Mouse (Mus musculus) layer of hippocampus, postnatal 25 days (tissue): ENCODE measurements around the gene Dennd2c. TPM values are rescaled to one million over a fixed set of nuclear protein-coding genes. Genes with fewer than 3 reads are reported as not detected.
"Not testable (repeated sequence)": the region's sequence is repeated elsewhere in the genome, so short reads cannot be mapped to it uniquely, and the experiment has no call there.

Experiments
- DNase-seq, 2 experiments: peaks; one replicate each; pipeline ENCODE4 v3.0.0; 2022; ENCODE audit warnings: mixed read lengths in 2 of 2, low spot score in 1 of 2; ENCODE audit errors: extremely low spot score in 1 of 2
- total RNA-seq, 2 experiments: library from RNA; stranded (reverse); gene quantifications; 2 replicates each; pipeline ENCODE4 v1.2.3; 2021

Dennd2c gene
- total RNA-seq, 2 experiments from 2014 or later: 0.30 to 0.73 TPM

DNA sequence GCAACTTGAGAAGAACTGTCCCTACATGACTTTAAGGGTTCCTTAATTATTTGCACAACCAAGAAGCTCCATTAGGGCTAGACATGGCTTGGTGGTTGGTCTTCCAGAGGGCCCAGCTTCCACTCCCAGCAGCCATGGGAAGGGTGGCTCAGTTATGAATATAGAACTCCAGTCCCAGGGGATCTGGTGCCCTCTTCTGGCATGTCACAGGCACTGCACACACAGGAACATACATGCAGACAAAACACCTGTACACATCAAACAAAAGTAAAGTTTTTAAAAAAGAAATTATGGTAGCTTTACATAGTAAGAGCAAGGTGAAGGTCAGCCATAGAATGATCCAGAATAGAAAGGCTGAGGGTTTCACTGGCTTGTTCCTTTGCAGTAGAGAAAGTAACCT is 51.4 kb downstream of the Dennd2c start:
- DNase-seq: no peak

DNA sequence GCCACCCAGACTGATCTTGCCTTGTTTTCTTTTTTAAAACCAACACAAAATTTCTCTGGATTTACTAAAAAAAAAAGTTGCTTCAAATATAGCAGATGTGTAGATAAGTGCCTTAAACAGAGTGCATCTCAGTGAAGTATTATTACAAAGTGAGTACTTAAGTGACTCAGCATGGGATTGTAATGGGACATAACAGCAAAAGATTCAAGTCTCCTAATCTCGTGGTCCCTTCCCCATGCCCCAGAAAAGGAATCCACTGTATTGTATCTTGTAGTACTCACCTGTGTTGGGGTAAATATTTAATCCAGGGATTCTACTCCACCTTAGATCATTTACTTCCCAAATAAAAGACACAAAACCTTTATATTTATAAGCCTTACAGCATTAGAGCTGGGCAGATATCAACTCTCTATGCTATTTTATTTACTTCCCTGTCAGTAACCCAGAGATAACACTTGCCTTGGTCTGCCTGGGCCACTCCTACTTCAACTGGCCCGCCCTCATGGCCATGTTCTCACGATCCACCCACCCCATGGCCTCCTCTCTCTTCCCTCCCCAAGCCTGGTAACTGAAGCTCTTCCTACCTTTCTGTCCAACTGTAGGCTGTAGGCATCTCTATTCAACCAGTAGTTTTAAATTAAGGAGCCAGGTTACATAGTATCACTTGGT is 57.0 kb downstream of the Dennd2c start:
- DNase-seq: no peak

GRCm38 (mm10) chr3:103169771-103170170 is 67.4 kb downstream of the Dennd2c start:
- DNase-seq: peak; percentile 43 to 91

DNA sequence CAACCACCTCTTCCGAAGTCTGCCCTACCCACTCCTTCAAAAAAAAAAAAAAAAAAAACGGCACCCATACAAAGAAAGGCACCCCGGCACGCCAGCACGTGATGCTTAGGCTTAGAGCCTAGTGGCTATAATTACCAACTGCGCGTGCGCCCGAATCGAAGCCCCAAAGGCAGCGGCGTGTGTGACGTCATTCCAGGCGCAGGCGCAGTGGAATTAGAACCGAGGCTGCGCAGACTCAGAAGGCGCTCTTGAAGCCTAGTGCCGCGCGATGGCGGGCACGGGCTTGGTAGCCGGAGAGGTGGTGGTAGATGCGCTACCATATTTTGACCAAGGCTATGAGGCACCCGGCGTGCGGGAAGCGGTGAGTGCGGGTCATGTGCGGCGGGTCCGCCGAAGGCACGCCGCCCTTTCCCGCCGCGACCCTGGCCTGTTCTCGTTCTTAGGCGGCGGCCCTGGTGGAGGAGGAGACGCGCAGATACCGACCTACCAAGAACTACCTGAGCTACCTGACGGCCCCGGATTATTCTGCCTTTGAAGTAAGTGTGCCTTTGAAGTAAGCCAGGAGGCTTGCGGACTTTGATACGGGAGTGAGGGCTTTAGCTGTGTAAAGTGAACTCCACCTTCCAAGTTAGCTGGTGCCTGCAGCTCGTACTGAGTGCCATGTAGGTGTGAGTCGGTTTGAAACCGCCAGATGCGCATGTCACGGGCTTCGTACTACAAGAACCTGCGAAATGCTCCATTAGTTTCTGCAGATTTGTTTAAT is 69.3 kb downstream of the Dennd2c start, which contains the start of gene Bcas2:
Gene Bcas2 (plus strand): TSS at position 151 of the 763 bp plus-strand sequence.
- peak; percentile 95 to 99 for DNase-seq

DNA sequence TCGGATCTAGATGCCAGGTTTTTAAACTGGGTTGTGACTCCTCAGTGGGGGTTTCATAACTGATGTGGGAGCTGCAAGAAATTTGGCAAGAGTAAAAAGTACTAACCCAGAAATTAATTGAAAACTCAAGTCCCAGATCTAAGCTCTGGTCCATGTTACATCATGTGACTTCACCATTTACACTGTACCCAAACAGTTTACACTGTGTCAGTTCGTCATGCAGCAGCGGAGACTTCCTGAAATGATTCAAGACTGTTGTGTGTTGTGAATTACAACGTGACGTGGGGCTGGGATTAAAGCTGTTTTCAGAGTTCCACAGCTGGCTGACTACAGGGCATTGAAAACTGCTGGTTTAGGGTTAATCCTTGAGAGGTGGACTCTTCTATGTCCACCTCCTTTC is 70.2 kb downstream of the Dennd2c start:
- no peak for DNase-seq

- DNase-seq: no peak
Observed at GRCm38 (mm10) chr3:103176740-103177139, 74.3 kb downstream of the Dennd2c start.

DNA sequence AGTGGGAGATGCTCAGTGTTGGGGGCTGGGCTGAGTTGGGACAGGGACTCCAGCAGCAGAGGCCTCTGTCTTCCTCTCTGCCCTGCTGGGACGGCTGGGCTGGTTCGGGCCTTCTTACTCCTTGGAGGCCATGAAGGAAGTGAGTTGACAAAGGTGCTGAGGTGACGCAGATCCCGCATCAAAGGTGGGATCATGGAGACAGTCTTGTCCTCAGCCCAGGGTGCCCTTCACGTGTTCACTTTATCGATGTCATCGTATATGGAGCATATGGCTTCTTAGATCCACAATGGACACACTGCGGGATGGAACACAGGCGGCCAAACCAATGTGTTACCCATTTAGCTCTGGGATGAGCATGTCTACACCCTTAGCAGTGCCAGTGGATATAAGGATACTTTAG is 77.1 kb downstream of the Dennd2c start:
- no peak for DNase-seq

GRCm38 (mm10) chr3:103181171-103181570 is 78.8 kb downstream of the Dennd2c start:
- DNase-seq: no peak

DNA sequence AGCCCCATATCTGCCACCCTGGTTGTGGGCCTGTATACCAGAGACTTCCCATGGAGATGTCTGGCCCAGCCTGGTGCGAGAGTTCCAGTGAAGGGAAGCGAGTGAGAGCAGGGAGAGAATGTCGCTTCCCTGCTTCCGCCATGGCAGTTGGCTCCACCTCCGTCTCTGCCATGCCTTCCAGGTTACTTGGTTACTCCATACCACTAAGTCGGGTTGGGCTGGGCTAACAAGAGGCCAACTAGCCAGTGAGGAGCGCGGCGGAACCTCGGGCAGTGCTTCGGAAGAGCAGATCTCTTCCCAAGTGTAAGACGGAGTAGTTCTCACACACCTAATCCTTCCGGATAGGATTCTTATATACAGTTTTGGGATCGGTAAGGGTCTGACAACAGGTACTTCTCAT is 80.4 kb downstream of the Dennd2c start:
- DNase-seq: no peak

DNA sequence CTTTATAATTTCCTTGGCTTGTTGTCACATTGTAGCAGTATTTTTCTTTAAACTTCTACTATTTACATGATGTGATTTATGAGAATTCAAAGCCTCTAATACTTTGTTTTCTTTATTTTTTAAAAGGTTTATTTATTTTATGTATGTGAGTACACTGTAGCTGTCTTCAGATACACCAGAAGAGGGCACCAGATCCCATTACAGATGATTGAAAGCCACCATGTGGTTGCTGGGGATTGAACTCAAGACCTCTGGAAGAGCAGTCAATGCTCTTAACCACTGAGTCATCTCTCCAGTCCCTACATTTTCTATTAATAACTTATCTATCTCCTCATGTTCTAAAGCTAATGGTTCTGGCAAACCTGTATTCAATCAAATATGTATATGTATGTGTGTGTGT is 82.1 kb downstream of the Dennd2c start:
- not testable (repeated sequence) for DNase-seq

- no peak for DNase-seq
Observed at GRCm38 (mm10) chr3:103188451-103188850, 86.0 kb downstream of the Dennd2c start.

DNA sequence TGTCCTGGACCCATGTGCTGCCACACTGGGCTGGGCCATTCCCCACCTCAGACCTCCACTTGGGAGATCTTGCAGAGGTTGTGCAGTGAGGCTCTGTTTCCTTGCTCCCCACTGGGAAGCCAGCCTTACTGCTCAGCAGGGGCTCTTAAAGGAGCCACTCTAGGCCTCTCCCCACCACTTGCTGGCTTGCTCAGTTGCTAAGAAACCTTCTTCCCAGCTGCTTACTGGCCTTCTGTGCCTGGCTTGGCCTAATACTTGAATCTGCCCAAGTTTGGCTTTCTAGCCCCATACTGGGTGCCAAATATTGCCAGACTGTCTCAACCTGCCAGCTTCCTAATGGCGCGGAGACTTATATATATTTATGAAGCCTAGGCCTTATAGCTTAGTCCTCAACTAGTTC is 86.5 kb downstream of the Dennd2c start:
- no peak for DNase-seq

- no peak for DNase-seq
Observed at GRCm38 (mm10) chr3:103192161-103192560, 89.8 kb downstream of the Dennd2c start.

- no peak for DNase-seq
Observed at GRCm38 (mm10) chr3:103193186-103193585, 90.8 kb downstream of the Dennd2c start.

DNA sequence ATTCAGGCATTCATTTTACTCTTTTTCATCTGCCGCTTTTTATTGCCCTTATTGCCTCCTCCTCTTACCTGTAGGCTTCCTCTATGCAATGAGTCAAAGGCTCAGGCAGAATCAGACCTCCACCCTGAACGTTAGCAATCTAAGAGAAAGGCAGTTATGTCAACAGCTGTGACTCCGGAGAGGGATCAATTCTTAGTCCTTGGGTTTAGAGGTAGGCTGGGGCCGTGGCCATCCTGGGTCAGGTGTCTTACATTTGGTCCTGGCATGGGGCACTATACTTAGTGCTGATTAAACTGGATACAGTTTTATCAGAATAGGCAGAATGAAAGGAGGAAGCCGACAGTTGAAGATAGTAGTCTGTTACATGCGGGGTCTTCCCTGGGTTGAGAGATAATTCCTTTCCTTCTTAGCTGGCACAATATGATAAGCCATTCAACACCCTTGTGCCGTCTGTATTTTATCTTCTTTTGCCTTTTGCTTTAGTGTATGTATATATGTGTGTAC is 94.0 kb downstream of the Dennd2c start:
- DNase-seq: no peak

DNA sequence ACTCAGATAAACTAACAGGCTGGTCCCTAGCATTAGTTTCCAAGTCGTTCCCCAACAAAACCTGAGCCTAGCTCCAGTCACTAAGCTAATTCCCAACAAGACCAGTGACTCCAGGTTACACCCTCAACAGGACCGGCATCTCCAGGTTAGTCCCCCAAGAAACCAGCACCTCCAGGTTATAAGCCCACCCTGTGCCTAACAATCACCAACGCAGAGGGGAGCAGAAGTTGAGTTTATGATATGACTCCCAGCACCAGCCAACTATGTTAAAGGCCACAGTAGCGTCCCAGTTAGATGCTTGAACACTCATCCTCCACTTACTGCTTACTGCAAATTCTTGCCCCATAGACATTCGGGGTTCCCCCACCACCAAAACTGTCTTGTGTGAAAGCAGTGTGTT is 97.0 kb downstream of the Dennd2c start:
- DNase-seq: no peak

GRCm38 (mm10) chr3:103201105-103201504 is 98.7 kb downstream of the Dennd2c start:
- not testable (repeated sequence) for DNase-seq

GRCm38 (mm10) chr3:103203554-103203953 is 101.2 kb downstream of the Dennd2c start:
- DNase-seq: no peak

GRCm38 (mm10) chr3:103204445-103204844 is 102.0 kb downstream of the Dennd2c start:
- DNase-seq: no peak

GRCm38 (mm10) chr3:103206393-103206792 is 104.0 kb downstream of the Dennd2c start:
- no peak for DNase-seq

- DNase-seq: no peak
Observed at GRCm38 (mm10) chr3:103207749-103208148, 105.3 kb downstream of the Dennd2c start.

DNA sequence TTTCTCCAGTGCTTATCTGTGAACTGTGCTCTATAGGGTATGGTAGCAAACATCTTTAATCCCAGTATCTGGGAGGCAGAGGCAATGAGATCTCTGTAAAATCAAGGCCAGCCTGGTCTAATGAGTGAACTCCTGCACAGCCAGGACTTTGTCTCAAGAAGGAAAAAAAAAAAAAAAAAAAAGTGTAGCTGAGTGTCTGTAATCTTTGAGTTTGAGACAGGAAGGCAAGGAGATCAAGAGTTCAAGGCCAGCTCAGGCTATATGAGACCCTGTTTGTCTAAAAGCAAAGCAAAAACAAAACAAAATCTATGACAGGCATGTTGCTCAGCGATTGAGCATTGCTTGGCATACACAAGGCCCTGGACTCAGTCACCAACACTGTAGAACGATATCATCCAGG is 105.8 kb downstream of the Dennd2c start:
- DNase-seq: no peak
